Mouse (Mus musculus) spleen, adult 2 months (tissue): ENCODE results near the gene Igf2r. TPM values are rescaled to one million over a fixed set of nuclear protein-coding genes. Genes with fewer than 3 reads are reported as not detected.

Experiments used
- DNase-seq, 2 experiments: peaks; one replicate each; pipeline versions ENCODE4 v3.0.0 to v3.0.0-alpha.2; 2012 to 2021; ENCODE audit warnings: low spot score in 2 of 2, low read depth in 1 of 2
- H3K27ac ChIP-seq: fragments of 200-500 bp; 2 replicates; pipeline ENCODE4 v1.5.1; 2012; ENCODE audit warnings: low read length, inconsistent platforms; ENCODE audit not compliant: insufficient read depth
- H3K27me3 ChIP-seq: fragments of 200-500 bp; 2 replicates; pipeline ENCODE4 v1.6.1; 2012; ENCODE audit warnings: mild to moderate bottlenecking, moderate library complexity, low read length, inconsistent platforms; ENCODE audit not compliant: control insufficient read depth, insufficient read depth
- H3K36me3 ChIP-seq: fragments of 200-500 bp; 2 replicates; pipeline ENCODE4 v1.6.1; 2012; ENCODE audit warnings: mild to moderate bottlenecking, low read length, inconsistent platforms; ENCODE audit not compliant: control insufficient read depth, insufficient read depth
- H3K4me1 ChIP-seq: fragments of 200-500 bp; 2 replicates; pipeline ENCODE4 v1.6.1; 2011; ENCODE audit warnings: inconsistent platforms; ENCODE audit not compliant: control insufficient read depth, insufficient read depth, insufficient read length
- H3K4me3 ChIP-seq: fragments of 200-500 bp; 2 replicates; pipeline ENCODE4 v1.5.1; 2011; ENCODE audit warnings: mild to moderate bottlenecking, inconsistent platforms; ENCODE audit not compliant: insufficient read depth, insufficient read length; ENCODE audit errors: extremely low read depth
- CTCF ChIP-seq: fragments of 200-500 bp; IDR thresholded peaks from 2 replicates; pipeline ENCODE4 v1.5.1; 2011; ENCODE audit warnings: mild to moderate bottlenecking, inconsistent platforms; ENCODE audit not compliant: insufficient read depth, insufficient read length, insufficient replicate concordance; ENCODE audit errors: extremely low read depth
- POLR2A ChIP-seq: fragments of 200-500 bp; IDR thresholded peaks from 2 replicates; pipeline ENCODE4 v1.6.1; 2011; ENCODE audit warnings: low read depth, low read length, inconsistent platforms
- WGBS: fragments of 180-500 bp; shearing (Covaris S2); methylation state at CpG from one replicate; pipeline ENCODE4 v1.1.7; 2018; 5-methylcytosine and 5-hydroxymethylcytosine counted together
- polyA plus RNA-seq: library from polyadenylated mRNA; depleted of rRNA; stranded (reverse); fragments of >200 nt; gene quantifications from 2 replicates; pipeline ENCODE4 v1.2.3, GENCODE M21; 2012

Igf2r gene
- polyA plus RNA-seq, 1 experiment: 7.2 TPM

- no peak overlapping the region for H3K4me3 ChIP-seq
- no peak overlapping the region for H3K27ac ChIP-seq
- DNase-seq: no peak
- 89% methylated on average over 3 of the region's 3 CpGs for WGBS
- no peak for TF ChIP-seq POLR2A
- no peak for TF ChIP-seq CTCF
- H3K27me3 ChIP-seq: no peaks in the 10 kb centered on the region
- no peaks in the 10 kb centered on the region for H3K4me1 ChIP-seq
- H3K36me3 ChIP-seq: peaks cover 4% of the 10 kb centered on the region
These were observed 61.1 kb downstream of the Igf2r start for GRCm38 (mm10) chr17:12708398-12708797.

GRCm38 (mm10) chr17:12706590-12707049 lies 62.8 kb downstream of the Igf2r start:
- Histone ChIP-seq H3K27ac (no peak overlapping the region), H3K36me3 (peaks cover 3% of the 10 kb centered on the region), H3K4me1 (no peaks in the 10 kb centered on the region), H3K4me3 (no peak overlapping the region), H3K27me3 (no peaks in the 10 kb centered on the region)
- 90% methylated on average over 10 of the region's 10 CpGs for WGBS
- TF ChIP-seq CTCF (no peak), POLR2A (no peak)
- no peak for DNase-seq

- no peaks in the 10 kb centered on the region for H3K4me1 ChIP-seq
- no peaks in the 10 kb centered on the region for H3K27me3 ChIP-seq
- H3K27ac ChIP-seq: no peak overlapping the region
- no peak overlapping the region for H3K4me3 ChIP-seq
- no peak for DNase-seq
- peaks cover 1% of the 10 kb centered on the region; the same call in 1 of the 2 replicates for H3K36me3 ChIP-seq
- 91% methylated on average over 5 of the region's 5 CpGs for WGBS
- TF ChIP-seq CTCF (no peak), POLR2A (no peak)
These were observed 66.6 kb downstream of the Igf2r start for GRCm38 (mm10) chr17:12702901-12703300.

GRCm38 (mm10) chr17:12700373-12700772 lies 69.1 kb downstream of the Igf2r start:
- 94% methylated on average over 6 of the region's 6 CpGs for WGBS
- TF ChIP-seq CTCF (no peak), POLR2A (no peak)
- H3K4me1 ChIP-seq: no peaks in the 10 kb centered on the region
- H3K4me3 ChIP-seq: no peak overlapping the region
- no peaks in the 10 kb centered on the region for H3K27me3 ChIP-seq
- H3K27ac ChIP-seq: no peak overlapping the region
- no peak for DNase-seq
- peaks cover 2% of the 10 kb centered on the region; the same call in 1 of the 2 replicates for H3K36me3 ChIP-seq

GRCm38 (mm10) chr17:12691899-12692298 lies 77.6 kb downstream of the Igf2r start:
- no peaks in the 10 kb centered on the region for H3K27me3 ChIP-seq
- WGBS: 78% methylated on average over 7 of the region's 7 CpGs
- H3K27ac ChIP-seq: peak overlapping the region; percentile 63
- peaks cover 1% of the 10 kb centered on the region for H3K36me3 ChIP-seq
- DNase-seq: no peak
- peak overlapping the region; percentile 26; the same call in 1 of the 2 replicates for H3K4me3 ChIP-seq
- no peaks in the 10 kb centered on the region for H3K4me1 ChIP-seq
- TF ChIP-seq POLR2A (no peak), CTCF (no peak)

- Histone ChIP-seq H3K27ac (no peak overlapping the region), H3K4me1 (no peaks in the 10 kb centered on the region), H3K36me3 (peaks cover 5% of the 10 kb centered on the region), H3K27me3 (no peaks in the 10 kb centered on the region), H3K4me3 (no peak overlapping the region)
- WGBS: 81% methylated on average over 3 of the region's 3 CpGs
- DNase-seq: no peak
- TF ChIP-seq CTCF: no peak
- no peak for TF ChIP-seq POLR2A
These were observed 79.9 kb downstream of the Igf2r start for GRCm38 (mm10) chr17:12689537-12689936.

GRCm38 (mm10) chr17:12688427-12689110 lies 80.9 kb downstream of the Igf2r start:
- Histone ChIP-seq H3K4me1 (no peaks in the 10 kb centered on the region), H3K4me3 (no peak overlapping the region), H3K27me3 (no peaks in the 10 kb centered on the region), H3K27ac (no peak overlapping the region), H3K36me3 (peaks cover 8% of the 10 kb centered on the region)
- TF ChIP-seq CTCF (no peak), POLR2A (no peak)
- WGBS: 87% methylated on average over 20 of the region's 20 CpGs
- DNase-seq: no peak
